Mouse (Mus musculus) left cerebral cortex, postnatal 14 days (tissue): ENCODE data around the gene Thbs1. TPM values are rescaled to one million over a fixed set of nuclear protein-coding genes. Genes with fewer than 3 reads are reported as not detected.

Experiments
- DNase-seq, 2 experiments: peaks; one replicate each; pipeline ENCODE4 v3.0.0; 2021 to 2022; ENCODE audit warnings: low spot score in 2 of 2, mixed read lengths in 1 of 2
- intact Hi-C: fragments of 180-260 bp; cut with DNase I; formaldehyde crosslinking; loops from one replicate; pipeline ENCODE4 v1.15.1; 2025
- total RNA-seq, 2 experiments: library from RNA; stranded (reverse); gene quantifications; 2 replicates each; pipeline ENCODE4 v1.2.3; 2021

The Thbs1 gene
- total RNA-seq, 2 experiments from 2014 or later = 4.3 to 4.7 TPM

GRCm38 (mm10) chr2:118112438-118112837 is 762 bp downstream of the Thbs1 start:
- intact Hi-C loops = loop anchor here (5.0 kb wide), 2 partner anchors 130 to 650 kb away; no protein-coding TSS in a partner anchor
- DNase-seq = no peak

GRCm38 (mm10) chr2:118112846-118113479 is 1.3 kb downstream of the Thbs1 start:
- DNase-seq = no peak
- intact Hi-C loops = loop anchor here (5.0 kb wide), 2 partner anchors 129 to 651 kb away; no protein-coding TSS in a partner anchor

- intact Hi-C loops = loop anchor here (5.0 kb wide), 2 partner anchors 128 to 652 kb away; no protein-coding TSS in a partner anchor
- DNase-seq = no peak
Measured at GRCm38 (mm10) chr2:118113808-118114524, 2.3 kb downstream of the Thbs1 start.

GRCm38 (mm10) chr2:118114671-118115070 is 3.0 kb downstream of the Thbs1 start:
- intact Hi-C loops = loop anchor here (5.0 kb wide), 2 partner anchors 128 to 652 kb away; no protein-coding TSS in a partner anchor
- no peak for DNase-seq

DNA sequence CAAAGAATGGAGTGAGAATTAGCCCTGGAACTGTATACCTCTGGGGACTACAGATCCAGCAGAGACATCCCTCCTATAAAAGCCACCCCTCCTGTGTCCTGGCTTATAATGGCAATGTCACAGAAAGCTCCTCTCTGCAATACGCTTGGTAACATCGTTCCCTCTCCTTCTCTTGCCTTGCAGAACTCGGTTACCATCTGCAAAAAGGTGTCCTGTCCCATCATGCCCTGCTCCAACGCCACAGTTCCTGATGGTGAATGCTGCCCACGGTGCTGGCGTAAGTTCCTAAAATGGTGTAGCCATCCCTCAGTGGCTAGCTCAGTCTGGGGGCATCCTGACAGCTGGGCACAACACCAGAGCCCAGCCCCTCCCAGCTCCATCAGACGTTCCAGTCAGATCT is 4.0 kb downstream of the Thbs1 start:
- DNase-seq = no peak
- intact Hi-C loops = no loop called here

GRCm38 (mm10) chr2:118116180-118116579 is 4.5 kb downstream of the Thbs1 start:
- intact Hi-C loops = no loop called here

DNA sequence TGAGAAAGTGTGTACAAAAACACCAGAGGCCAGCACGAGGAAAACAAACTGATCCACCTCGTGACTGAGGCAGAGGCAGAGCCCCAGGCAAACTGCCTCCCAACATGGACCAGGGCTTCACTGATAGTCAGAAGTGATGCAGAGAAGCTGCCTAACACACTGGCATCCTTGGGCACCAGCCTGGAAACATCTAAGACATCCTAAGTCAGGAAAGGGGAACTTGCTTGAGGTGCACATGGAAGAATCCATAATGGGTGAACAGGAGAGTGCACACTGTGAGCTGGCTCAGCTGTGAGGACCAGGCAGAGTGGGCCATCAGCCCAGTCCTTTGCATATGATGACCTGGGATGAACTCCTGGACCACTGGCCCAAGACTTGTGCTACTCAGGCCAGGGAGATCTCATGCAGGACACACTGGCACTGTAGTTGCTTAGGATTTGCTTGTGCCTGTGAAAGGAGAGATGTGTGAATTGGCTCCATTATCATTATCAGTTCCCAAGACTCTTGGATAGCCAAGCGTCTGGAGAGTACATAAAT is 5.1 kb downstream of the Thbs1 start:
- intact Hi-C loops = no loop called here
- no peak for DNase-seq

More at GRCm38 (mm10) chr2:118116180-118116579, 4.5 kb downstream of the Thbs1 start:
- DNase-seq = no peak

DNA sequence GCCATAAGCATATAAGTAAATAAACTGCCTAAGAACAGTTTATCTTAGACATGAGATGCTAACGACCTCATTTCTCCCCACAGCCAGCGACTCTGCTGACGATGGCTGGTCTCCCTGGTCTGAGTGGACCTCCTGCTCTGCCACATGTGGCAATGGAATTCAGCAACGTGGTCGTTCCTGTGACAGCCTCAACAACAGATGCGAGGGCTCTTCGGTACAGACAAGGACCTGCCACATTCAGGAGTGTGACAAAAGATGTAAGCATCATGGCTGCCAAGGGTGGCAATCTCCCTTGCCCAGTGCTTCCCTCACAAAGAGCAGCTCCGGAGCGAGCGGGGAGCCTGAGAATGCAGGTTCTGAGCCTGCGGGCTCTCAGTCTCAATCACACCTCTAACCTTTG is 5.7 kb downstream of the Thbs1 start:
- no peak for DNase-seq
- intact Hi-C loops = no loop called here

DNA sequence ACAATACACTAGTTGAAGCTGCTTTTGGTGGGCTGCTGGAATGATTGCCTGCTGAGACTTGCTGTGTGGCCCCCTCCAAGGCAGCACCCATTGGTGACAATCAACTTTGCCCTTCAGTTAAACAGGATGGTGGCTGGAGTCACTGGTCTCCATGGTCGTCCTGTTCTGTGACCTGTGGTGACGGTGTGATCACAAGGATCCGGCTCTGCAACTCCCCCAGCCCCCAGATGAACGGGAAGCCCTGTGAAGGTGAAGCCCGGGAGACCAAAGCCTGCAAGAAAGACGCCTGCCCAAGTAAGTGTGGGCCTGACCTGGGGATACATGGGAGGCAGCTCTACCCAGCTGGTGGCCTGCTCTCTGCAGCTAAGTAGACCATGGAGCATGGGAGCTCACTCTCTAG is 6.4 kb downstream of the Thbs1 start:
- intact Hi-C loops = no loop called here

GRCm38 (mm10) chr2:118118515-118118914 is 6.8 kb downstream of the Thbs1 start:
- no peak for DNase-seq
- intact Hi-C loops = no loop called here

More for the DNA sequence above, 6.4 kb downstream of the Thbs1 start:
- no peak for DNase-seq

- DNase-seq = no peak
- intact Hi-C loops = no loop called here
Measured at GRCm38 (mm10) chr2:118119684-118120083, 8.0 kb downstream of the Thbs1 start.

GRCm38 (mm10) chr2:118120095-118120494 is 8.4 kb downstream of the Thbs1 start:
- no peak for DNase-seq
- intact Hi-C loops = no loop called here

DNA sequence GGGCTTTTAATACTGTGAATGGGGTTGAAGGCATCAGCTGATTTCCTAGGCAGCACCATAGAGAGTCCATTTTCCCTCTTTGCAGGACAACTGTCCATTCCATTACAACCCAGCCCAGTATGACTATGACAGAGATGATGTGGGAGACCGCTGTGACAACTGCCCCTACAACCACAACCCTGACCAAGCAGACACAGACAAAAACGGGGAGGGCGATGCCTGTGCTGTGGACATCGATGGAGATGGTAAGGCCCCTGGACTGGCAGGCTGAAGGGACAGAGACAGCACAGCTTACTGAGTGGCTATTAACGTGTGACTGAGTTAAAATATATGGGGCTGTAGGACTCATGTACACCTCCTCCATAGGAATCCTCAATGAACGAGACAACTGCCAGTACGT is 9.1 kb downstream of the Thbs1 start:
- intact Hi-C loops = no loop called here

DNA sequence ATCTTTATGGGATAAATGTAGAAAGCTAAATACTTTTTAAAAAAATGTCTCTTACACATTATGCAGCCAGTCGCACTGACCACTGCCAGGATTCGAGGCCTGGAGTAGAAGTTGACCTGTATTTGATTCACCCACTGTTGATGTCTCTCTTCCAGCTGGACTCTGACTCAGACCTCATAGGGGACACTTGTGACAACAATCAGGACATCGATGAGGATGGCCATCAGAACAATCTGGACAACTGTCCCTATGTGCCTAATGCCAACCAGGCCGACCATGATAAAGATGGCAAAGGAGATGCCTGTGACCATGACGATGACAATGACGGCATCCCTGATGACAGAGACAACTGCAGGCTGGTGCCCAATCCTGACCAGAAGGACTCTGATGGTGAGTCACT is 10.6 kb downstream of the Thbs1 start:
- intact Hi-C loops = no loop called here
- no peak for DNase-seq

More for the DNA sequence above, 9.1 kb downstream of the Thbs1 start:
- no peak for DNase-seq

- intact Hi-C loops = no loop called here
- DNase-seq = no peak
Measured at GRCm38 (mm10) chr2:118123743-118124142, 12.1 kb downstream of the Thbs1 start.

GRCm38 (mm10) chr2:118124437-118124836 is 12.8 kb downstream of the Thbs1 start:
- DNase-seq = no peak
- intact Hi-C loops = no loop called here

- intact Hi-C loops = no loop called here
Measured at GRCm38 (mm10) chr2:118125211-118125939, 13.7 kb downstream of the Thbs1 start.

DNA sequence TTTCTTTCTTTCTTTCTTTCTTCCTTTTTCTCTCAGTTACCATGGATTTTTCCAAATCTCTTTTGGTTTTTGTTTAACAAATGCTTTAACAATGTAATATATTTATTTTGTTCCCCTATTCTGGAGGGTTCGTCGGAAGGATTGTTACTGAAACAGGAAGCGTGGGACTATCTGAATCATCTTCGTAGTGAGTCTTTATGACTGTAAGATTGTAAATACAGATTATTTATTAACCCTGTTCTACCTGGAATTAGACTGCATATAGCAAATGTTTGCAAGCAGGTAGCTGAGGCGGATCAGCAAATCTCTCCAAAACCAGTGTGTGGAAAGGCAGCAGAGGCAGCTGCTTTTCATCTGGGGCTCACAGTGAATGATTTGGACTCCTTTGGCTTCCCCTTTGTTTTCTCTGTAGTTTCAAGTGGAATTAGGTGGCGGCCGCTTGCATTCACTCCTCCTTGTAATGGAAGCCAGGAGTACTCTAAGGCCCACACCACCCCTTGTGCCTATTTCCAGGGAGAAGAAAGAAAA is 14.3 kb downstream of the Thbs1 start:
- intact Hi-C loops = no loop called here
- DNase-seq = no peak

More at GRCm38 (mm10) chr2:118125211-118125939, 13.7 kb downstream of the Thbs1 start:
- no peak for DNase-seq

GRCm38 (mm10) chr2:118127516-118128288 is 16.0 kb downstream of the Thbs1 start:
- intact Hi-C loops = no loop called here
- DNase-seq = no peak
